Mouse (Mus musculus): Measurements from ENCODE around the gene Dyx1c1. TPM values are rescaled to one million over a fixed set of nuclear protein-coding genes. Genes with fewer than 3 reads are reported as not detected.

Gene Dyx1c1
- polyA plus RNA-seq, 1 experiment from 2014 or later, result 2.7 TPM

- Histone ChIP-seq H3K4me2 (no peak overlapping the region), H3K27me3 (no peaks in the 10 kb centered on the region), H3K4me3 (no peak overlapping the region), H3K27ac (replicated peaks) (no peak overlapping the region), H3K9ac (no peak overlapping the region), H3K36me3 (peaks cover 26% of the 10 kb centered on the region), H3K4me1 (replicated peaks) (no peaks in the 10 kb centered on the region), H3K9me3 (no peaks in the 10 kb centered on the region)
- no peak for ATAC-seq (ENCODE audit: low FRiP score, low read depth)
- 88% methylated on average over 8 of the region's 8 CpGs for WGBS
These were observed 45.5 kb downstream of the Dyx1c1 start for GRCm38 (mm10) chr9:73004076-73004475.

- Histone ChIP-seq H3K27me3 (no peaks in the 10 kb centered on the region), H3K36me3 (peaks cover 30% of the 10 kb centered on the region), H3K4me3 (no peak overlapping the region), H3K9me3 (no peaks in the 10 kb centered on the region), H3K4me2 (no peak overlapping the region), H3K9ac (no peak overlapping the region), H3K27ac (replicated peaks) (no peak overlapping the region), H3K4me1 (replicated peaks) (no peaks in the 10 kb centered on the region)
- ATAC-seq (ENCODE audit: low FRiP score, low read depth), result no peak
- 90% methylated on average over 6 of the region's 6 CpGs for WGBS
These were observed 46.5 kb downstream of the Dyx1c1 start for GRCm38 (mm10) chr9:73005106-73005505.

DNA sequence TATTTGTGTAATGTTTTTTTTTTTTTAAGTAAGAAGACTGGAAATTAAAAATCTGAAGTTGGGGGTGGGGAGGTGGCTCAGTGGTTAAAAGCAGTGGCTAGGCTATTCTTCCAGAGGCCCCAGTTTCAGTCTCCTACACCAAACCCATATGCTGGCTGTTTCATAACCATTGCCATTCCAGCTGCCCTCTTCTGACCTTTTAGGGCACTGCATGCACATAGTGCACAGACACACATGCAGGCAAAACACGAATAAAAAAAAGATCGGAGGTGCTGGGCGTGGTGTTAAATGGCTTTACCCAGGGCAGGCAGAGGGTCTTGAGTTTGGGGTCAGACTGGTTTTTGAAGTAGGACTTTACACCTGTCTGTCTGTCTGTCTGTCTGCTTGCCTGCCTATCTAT, 47.6 kb downstream of the Dyx1c1 start:
- Histone ChIP-seq H3K4me3 (no peak overlapping the region), H3K4me2 (no peak overlapping the region), H3K9ac (no peak overlapping the region), H3K4me1 (replicated peaks) (no peaks in the 10 kb centered on the region), H3K36me3 (peaks cover 36% of the 10 kb centered on the region), H3K9me3 (no peaks in the 10 kb centered on the region), H3K27ac (replicated peaks) (no peak overlapping the region), H3K27me3 (no peaks in the 10 kb centered on the region)
- 94% methylated on average over 3 of the region's 3 CpGs for WGBS
- no peak for ATAC-seq (ENCODE audit: low FRiP score, low read depth)

GRCm38 (mm10) chr9:73008384-73008783, 49.8 kb downstream of the Dyx1c1 start:
- H3K9me3 ChIP-seq, result no peaks in the 10 kb centered on the region
- no peak overlapping the region for H3K4me3 ChIP-seq
- no peak for ATAC-seq (ENCODE audit: low FRiP score, low read depth)
- no peaks in the 10 kb centered on the region for H3K27me3 ChIP-seq
- H3K27ac ChIP-seq (replicated peaks), result no peak overlapping the region
- H3K9ac ChIP-seq, result no peak overlapping the region
- peaks cover 53% of the 10 kb centered on the region for H3K36me3 ChIP-seq
- 77% methylated on average over 3 of the region's 3 CpGs for WGBS
- H3K4me1 ChIP-seq (replicated peaks), result no peaks in the 10 kb centered on the region
- no peak overlapping the region for H3K4me2 ChIP-seq

GRCm38 (mm10) chr9:73012629-73013028, 54.0 kb downstream of the Dyx1c1 start:
- ATAC-seq (ENCODE audit: low FRiP score, low read depth), result no peak

GRCm38 (mm10) chr9:73014724-73015123, 56.1 kb downstream of the Dyx1c1 start:
- H3K36me3 ChIP-seq, result peaks cover 79% of the 10 kb centered on the region
- no peak overlapping the region for H3K4me3 ChIP-seq
- no peaks in the 10 kb centered on the region for H3K4me1 ChIP-seq (replicated peaks)
- no peak overlapping the region for H3K4me2 ChIP-seq
- WGBS, result 94% methylated on average over 13 of the region's 13 CpGs
- no peak for ATAC-seq (ENCODE audit: low FRiP score, low read depth)
- H3K9me3 ChIP-seq, result no peaks in the 10 kb centered on the region
- H3K27me3 ChIP-seq, result no peaks in the 10 kb centered on the region
- H3K27ac ChIP-seq (replicated peaks), result no peak overlapping the region
- no peak overlapping the region for H3K9ac ChIP-seq

More at GRCm38 (mm10) chr9:73012629-73013028, 54.0 kb downstream of the Dyx1c1 start:
- Histone ChIP-seq H3K9me3 (no peaks in the 10 kb centered on the region), H3K36me3 (peaks cover 74% of the 10 kb centered on the region), H3K27me3 (no peaks in the 10 kb centered on the region), H3K4me2 (no peak overlapping the region), H3K9ac (no peak overlapping the region), H3K27ac (replicated peaks) (no peak overlapping the region), H3K4me3 (no peak overlapping the region), H3K4me1 (replicated peaks) (no peaks in the 10 kb centered on the region)
- 86% methylated on average over 4 of the region's 4 CpGs for WGBS

- WGBS, result 89% methylated on average over 10 of the region's 10 CpGs
These were observed 61.3 kb downstream of the Dyx1c1 start for GRCm38 (mm10) chr9:73019841-73020240.

DNA sequence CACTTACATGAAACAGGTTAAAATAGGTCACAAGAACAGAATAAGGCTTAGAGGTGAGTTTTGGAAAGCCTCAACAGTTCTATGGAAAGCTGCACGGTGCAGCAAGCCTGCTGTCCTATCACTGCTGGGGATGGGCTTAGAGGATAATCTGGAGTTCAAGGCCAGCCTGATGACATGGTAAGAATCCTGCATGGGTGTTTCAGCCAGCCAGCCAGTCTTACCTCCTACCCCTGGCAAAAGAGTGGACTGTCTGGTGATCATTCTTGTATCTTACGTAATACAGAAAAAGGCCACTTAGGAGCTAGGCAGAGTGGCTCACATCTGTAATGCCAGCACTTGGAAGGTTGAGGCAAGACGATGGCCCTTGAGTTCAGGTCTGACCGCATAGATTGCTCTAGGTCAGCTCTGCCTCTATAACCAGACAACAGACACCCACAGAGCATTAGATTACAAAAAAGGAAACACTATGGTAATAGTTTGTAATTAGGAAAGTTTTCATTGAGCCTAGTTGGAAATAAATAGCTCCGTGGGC, 62.0 kb downstream of the Dyx1c1 start:
- Histone ChIP-seq H3K27ac (replicated peaks) (no peak overlapping the region), H3K9me3 (no peaks in the 10 kb centered on the region), H3K9ac (no peak overlapping the region), H3K36me3 (peaks cover 46% of the 10 kb centered on the region), H3K27me3 (no peaks in the 10 kb centered on the region), H3K4me3 (no peak overlapping the region), H3K4me2 (no peak overlapping the region), H3K4me1 (replicated peaks) (peaks cover 2% of the 10 kb centered on the region; the same call in 1 of the 2 replicates)
- 91% methylated on average over 5 of the region's 5 CpGs for WGBS
- no peak for ATAC-seq (ENCODE audit: low FRiP score, low read depth)

More at GRCm38 (mm10) chr9:73019841-73020240, 61.3 kb downstream of the Dyx1c1 start:
- no peaks in the 10 kb centered on the region for H3K9me3 ChIP-seq
- peaks cover 52% of the 10 kb centered on the region for H3K36me3 ChIP-seq
- H3K4me3 ChIP-seq, result no peak overlapping the region
- no peak overlapping the region for H3K9ac ChIP-seq
- H3K4me1 ChIP-seq (replicated peaks), result no peaks in the 10 kb centered on the region
- H3K4me2 ChIP-seq, result no peak overlapping the region
- H3K27ac ChIP-seq (replicated peaks), result no peak overlapping the region
- no peaks in the 10 kb centered on the region for H3K27me3 ChIP-seq
- no peak for ATAC-seq (ENCODE audit: low FRiP score, low read depth)

Small RNA genes lying within 50 kb of the gene (microRNA-seq; reads per million reads assigned to microRNA genes)
- gene Gm27353, result not detected

Other genes with a start within 250 kb of the Dyx1c1 start
- 0.41 and 0.49 TPM in 2 replicates for gene Prtg, start 151.9 kb upstream of the Dyx1c1 start, polyA plus RNA-seq (2015; fragmentation: Nextera tagmentation; extraction: Ambion mirVana)
- gene Pygo1, start 33.1 kb upstream of the Dyx1c1 start, polyA plus RNA-seq (2015; fragmentation: Nextera tagmentation; extraction: Ambion mirVana), result 13.7 and 16.0 TPM in 2 replicates
- gene Gm44503, start 67 bp downstream of the Dyx1c1 start, polyA plus RNA-seq (2015; fragmentation: Nextera tagmentation; extraction: Ambion mirVana), result not detected in 2 replicates
- 23.5 and 23.7 TPM in 2 replicates for gene Ccpg1os, start 26.6 kb downstream of the Dyx1c1 start, polyA plus RNA-seq (2015; fragmentation: Nextera tagmentation; extraction: Ambion mirVana)
- gene Ccpg1, start 26.6 kb downstream of the Dyx1c1 start, polyA plus RNA-seq (2015; fragmentation: Nextera tagmentation; extraction: Ambion mirVana), result 44.2 and 49.2 TPM in 2 replicates
- gene Pigb, start 81.6 kb downstream of the Dyx1c1 start, polyA plus RNA-seq (2015; fragmentation: Nextera tagmentation; extraction: Ambion mirVana), result 14.1 and 17.6 TPM in 2 replicates
- gene Rab27a, start 86.1 kb downstream of the Dyx1c1 start, polyA plus RNA-seq (2015; fragmentation: Nextera tagmentation; extraction: Ambion mirVana), result 3.1 and 3.2 TPM in 2 replicates
- 0.12 and 0.17 TPM in 2 replicates for gene Khdc3, start 143.1 kb downstream of the Dyx1c1 start, polyA plus RNA-seq (2015; fragmentation: Nextera tagmentation; extraction: Ambion mirVana)
- gene Gm20509, start 143.7 kb downstream of the Dyx1c1 start, polyA plus RNA-seq (2015; fragmentation: Nextera tagmentation; extraction: Ambion mirVana), result not detected in 2 replicates
- gene Rsl24d1, start 154.6 kb downstream of the Dyx1c1 start, polyA plus RNA-seq (2015; fragmentation: Nextera tagmentation; extraction: Ambion mirVana), result 96.6 and 97.1 TPM in 2 replicates

All from hindbrain, embryonic 15.5 days (tissue).